Mouse (Mus musculus) gastrocnemius, postnatal 4 days (tissue): ENCODE measurements around the gene Rab3gap2. TPM values are rescaled to one million over a fixed set of nuclear protein-coding genes. Genes with fewer than 3 reads are reported as not detected.
"Not testable (repeated sequence)": the region's sequence is repeated elsewhere in the genome, so short reads cannot be mapped to it uniquely, and the experiment has no call there.

Experiments used
- DNase-seq, 2 experiments: peaks; one replicate each; pipeline ENCODE4 v3.0.0; 2021 to 2022; ENCODE audit warnings: low spot score in 2 of 2, mixed read lengths in 2 of 2
- total RNA-seq, 2 experiments: library from RNA; stranded (reverse); gene quantifications; 2 replicates each; pipeline ENCODE4 v1.2.3; 2021

Rab3gap2 gene
- total RNA-seq, 2 experiments from 2014 or later: 29.3 to 30.3 TPM

- DNase-seq: no peak
Measured at GRCm38 (mm10) chr1:185279288-185279687, 75.4 kb downstream of the Rab3gap2 start.

GRCm38 (mm10) chr1:185280616-185281015 is 76.7 kb downstream of the Rab3gap2 start:
- DNase-seq: no peak

- DNase-seq: no peak
Measured at GRCm38 (mm10) chr1:185282846-185283245, 78.9 kb downstream of the Rab3gap2 start.

GRCm38 (mm10) chr1:185283247-185283646 is 79.3 kb downstream of the Rab3gap2 start:
- no peak for DNase-seq

- DNase-seq: peak in 1 of 2 experiments; percentile 48
Measured at GRCm38 (mm10) chr1:185284740-185285139, 80.8 kb downstream of the Rab3gap2 start.

GRCm38 (mm10) chr1:185285171-185285570 is 81.3 kb downstream of the Rab3gap2 start:
- DNase-seq: peak in 1 of 2 experiments; percentile 53

GRCm38 (mm10) chr1:185287066-185287465 is 83.1 kb downstream of the Rab3gap2 start:
- DNase-seq: no peak

- DNase-seq: peak; percentile 36 to 70
Measured at GRCm38 (mm10) chr1:185289231-185289630, 85.3 kb downstream of the Rab3gap2 start.

GRCm38 (mm10) chr1:185291336-185291735 is 87.4 kb downstream of the Rab3gap2 start:
- DNase-seq: no peak

- DNase-seq: no peak
Measured at GRCm38 (mm10) chr1:185292646-185293360, 88.9 kb downstream of the Rab3gap2 start.

- no peak for DNase-seq
Measured at GRCm38 (mm10) chr1:185296850-185297249, 92.9 kb downstream of the Rab3gap2 start.

GRCm38 (mm10) chr1:185298496-185298895 is 94.6 kb downstream of the Rab3gap2 start:
- no peak for DNase-seq

- DNase-seq: no peak
Measured at GRCm38 (mm10) chr1:185302816-185303215, 98.9 kb downstream of the Rab3gap2 start.

GRCm38 (mm10) chr1:185306836-185307235 is 102.9 kb downstream of the Rab3gap2 start:
- no peak for DNase-seq

- DNase-seq: no peak
Measured at GRCm38 (mm10) chr1:185307645-185308044, 103.7 kb downstream of the Rab3gap2 start.

GRCm38 (mm10) chr1:185308334-185308733 is 104.4 kb downstream of the Rab3gap2 start:
- no peak for DNase-seq

GRCm38 (mm10) chr1:185308908-185309307 is 105.0 kb downstream of the Rab3gap2 start:
- DNase-seq: no peak

GRCm38 (mm10) chr1:185311949-185312348 is 108.0 kb downstream of the Rab3gap2 start:
- no peak for DNase-seq

GRCm38 (mm10) chr1:185314546-185314945 is 110.6 kb downstream of the Rab3gap2 start:
- DNase-seq: no peak

- DNase-seq: no peak
Measured at GRCm38 (mm10) chr1:185315846-185316568, 112.1 kb downstream of the Rab3gap2 start.

GRCm38 (mm10) chr1:185327754-185328345 is 123.9 kb downstream of the Rab3gap2 start:
- DNase-seq: not testable (repeated sequence)
